Mouse (Mus musculus) Patski (cell line): ENCODE measurements around the gene Obox5. TPM values are rescaled to one million over a fixed set of nuclear protein-coding genes. Genes with fewer than 3 reads are reported as not detected.
"Not testable (repeated sequence)": the region's sequence is repeated elsewhere in the genome, so short reads cannot be mapped to it uniquely, and the experiment has no call there.

Source experiments
- ATAC-seq: fragments of 100-300 bp; one replicate; pipeline ENCODE4 v1.8.0; 2021
- CTCF ChIA-PET: fragments of 350-600 bp; sonication (Branson Sonifier 250); formaldehyde crosslinking; loops from one replicate; lab custom pipeline; 2022; ENCODE audit warnings: inconsistent platforms; lab: Charles Lee
- POLR2A ChIA-PET: fragments of 350-600 bp; sonication (Branson Sonifier 250); formaldehyde crosslinking; loops from one replicate; lab custom pipeline; 2022; ENCODE audit warnings: antibody characterized with exemption, inconsistent platforms; lab: Charles Lee
- DNase-seq: peaks from one replicate; pipeline ENCODE4 v3.0.0-alpha.2; 2011; ENCODE audit warnings: low read depth, low spot score
- H3K27me3 ChIP-seq: fragments of 371-371 bp; one replicate; pipeline ENCODE4 v1.5.1; 2021
- in situ Hi-C: fragments of 300-500 bp; cut with MboI; formaldehyde crosslinking; loops from 3 replicates; pipeline ENCODE4 v1.11.1; 2018; ENCODE audit warnings: low pct_unique_long_range_greater_than_20kb, mixed read lengths
- polyA plus RNA-seq: library from polyadenylated mRNA; unstranded; gene quantifications from one replicate; pipeline ENCODE4 v1.2.3, GENCODE M21; 2021

Obox5 gene
- not detected for polyA plus RNA-seq

DNA sequence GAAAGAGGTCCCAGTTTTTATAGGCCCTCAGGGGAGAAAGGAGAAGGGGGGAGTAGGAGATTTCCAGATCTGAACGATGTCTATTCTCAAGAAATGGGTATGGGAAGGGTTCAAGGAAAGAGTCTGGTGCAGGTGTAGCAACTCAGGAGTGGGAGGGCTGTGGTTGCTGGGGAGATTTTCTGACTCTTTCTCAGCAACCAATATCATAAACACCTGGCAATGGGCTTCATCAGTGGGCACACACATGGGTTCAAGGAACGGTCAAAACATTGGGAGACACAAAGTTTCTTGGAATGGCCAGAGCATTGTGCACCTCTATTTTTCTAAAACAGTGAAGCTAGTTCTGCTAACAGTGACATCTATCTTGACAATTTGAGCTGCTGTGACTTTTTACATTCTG is at the start of gene Obox5:
Gene Obox5, plus strand, starts transcription at position 301 of the 400 bp plus-strand sequence.
- DNase-seq, ATAC-seq, H3K27me3 ChIP-seq, POLR2A ChIA-PET, CTCF ChIA-PET: not testable (repeated sequence)
- in situ Hi-C loops: loop anchor here (10.0 to 25.0 kb wide), 4 partner anchors 1085 to 1413 kb away; partner anchors contain the start of gene Obox8

DNA sequence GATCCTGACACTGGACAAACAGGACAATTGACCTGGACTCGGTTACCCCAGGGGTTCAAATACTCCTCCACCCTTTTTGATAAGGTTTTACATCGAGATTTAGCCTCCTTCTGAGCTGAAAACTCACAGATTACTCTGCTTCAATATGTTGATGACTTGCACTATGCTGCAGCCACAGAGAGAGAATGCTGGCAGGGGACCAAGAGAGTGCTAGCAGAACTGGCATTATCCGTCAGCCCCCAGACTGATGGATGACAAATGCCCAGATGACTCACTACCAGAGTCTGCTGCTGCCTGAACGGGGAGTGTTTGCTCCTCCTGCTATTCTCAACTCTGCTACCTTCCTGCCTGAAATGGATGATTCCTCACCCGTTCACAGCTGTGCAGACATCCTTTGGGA is 635 bp upstream of the Obox5 start:
- in situ Hi-C loops, POLR2A ChIA-PET, ATAC-seq, CTCF ChIA-PET, DNase-seq, H3K27me3 ChIP-seq: not testable (repeated sequence)

Other genes starting within 250 kb of the Obox5 start
- gene Obox3, start 110.2 kb upstream of the Obox5 start, polyA plus RNA-seq: not detected
- gene Obox6, start 89.5 kb downstream of the Obox5 start, polyA plus RNA-seq: not detected
- gene Crx, start 129.8 kb downstream of the Obox5 start, polyA plus RNA-seq: not detected
- gene Crxos, start 132.5 kb downstream of the Obox5 start, polyA plus RNA-seq: not detected
- gene Selenow, start 172.3 kb downstream of the Obox5 start, polyA plus RNA-seq: 96.2 TPM
- gene Nop53, start 195.9 kb downstream of the Obox5 start, polyA plus RNA-seq: 160 TPM
- gene Ehd2, start 217.4 kb downstream of the Obox5 start, polyA plus RNA-seq: 63.0 TPM